Mouse (Mus musculus) activated CD4-positive, CD25-positive, alpha-beta regulatory T cell, adult 4 months (primary cell): ENCODE results near the gene Asphd2. TPM values are rescaled to one million over a fixed set of nuclear protein-coding genes. Genes with fewer than 3 reads are reported as not detected.
"Not testable (repeated sequence)": the region's sequence is repeated elsewhere in the genome, so short reads cannot be mapped to it uniquely, and the experiment has no call there.

Source experiments
- ATAC-seq: one replicate; pipeline ENCODE4 v1.8.0; 2017
- polyA plus RNA-seq, 2 experiments: library from polyadenylated mRNA; unstranded; fragments of 100-300 nt; shearing (Covaris generic); gene quantifications; one replicate each; pipeline ENCODE4 v1.2.1; 2017

The Asphd2 gene
- polyA plus RNA-seq = not detected

- no peak for ATAC-seq
These were observed at the start of gene Asphd2 for GRCm38 (mm10) chr5:112394779-112395443. Gene Asphd2, minus strand, starts transcription at chr5:112394866.

GRCm38 (mm10) chr5:112438535-112438934, 43.9 kb upstream of the Asphd2 start:
- ATAC-seq = no peak

- peak; percentile 37 for ATAC-seq
These were observed 38.3 kb upstream of the Asphd2 start for GRCm38 (mm10) chr5:112433004-112433403.

GRCm38 (mm10) chr5:112432033-112432432, 37.4 kb upstream of the Asphd2 start:
- no peak for ATAC-seq

GRCm38 (mm10) chr5:112431120-112431775, 36.6 kb upstream of the Asphd2 start:
- peak; percentile 62 for ATAC-seq

- ATAC-seq = peak; percentile 52
These were observed 34.3 kb upstream of the Asphd2 start for GRCm38 (mm10) chr5:112428944-112429343.

GRCm38 (mm10) chr5:112427283-112427682, 32.6 kb upstream of the Asphd2 start:
- no peak for ATAC-seq

GRCm38 (mm10) chr5:112426635-112427034, 32.0 kb upstream of the Asphd2 start:
- no peak for ATAC-seq

- ATAC-seq = no peak
These were observed 24.9 kb upstream of the Asphd2 start for GRCm38 (mm10) chr5:112419535-112419934.

GRCm38 (mm10) chr5:112418023-112418422, 23.4 kb upstream of the Asphd2 start:
- ATAC-seq = no peak

- no peak for ATAC-seq
These were observed 22.0 kb upstream of the Asphd2 start for GRCm38 (mm10) chr5:112416673-112417072.

GRCm38 (mm10) chr5:112412781-112413180, 18.1 kb upstream of the Asphd2 start:
- ATAC-seq = not testable (repeated sequence)

- no peak for ATAC-seq
These were observed 17.1 kb upstream of the Asphd2 start for GRCm38 (mm10) chr5:112411514-112412335.

GRCm38 (mm10) chr5:112411072-112411471, 16.4 kb upstream of the Asphd2 start:
- no peak for ATAC-seq

GRCm38 (mm10) chr5:112409274-112409673, 14.6 kb upstream of the Asphd2 start:
- no peak for ATAC-seq

GRCm38 (mm10) chr5:112406017-112406416, 11.4 kb upstream of the Asphd2 start:
- ATAC-seq = no peak

- no peak for ATAC-seq
These were observed 7.8 kb upstream of the Asphd2 start for GRCm38 (mm10) chr5:112402437-112402836.

GRCm38 (mm10) chr5:112399284-112399683, 4.6 kb upstream of the Asphd2 start:
- no peak for ATAC-seq

- ATAC-seq = no peak
These were observed 1.4 kb upstream of the Asphd2 start for GRCm38 (mm10) chr5:112396066-112396465.

GRCm38 (mm10) chr5:112394415-112394763, 277 bp downstream of the Asphd2 start:
- no peak for ATAC-seq

- no peak for ATAC-seq
These were observed 788 bp downstream of the Asphd2 start for GRCm38 (mm10) chr5:112393741-112394414.

- no peak for ATAC-seq
These were observed 2.9 kb downstream of the Asphd2 start for GRCm38 (mm10) chr5:112391676-112392323.
